Mouse (Mus musculus) ES-CJ7 (cell line): ENCODE data around the gene Kcnk1.

Experiments
- DNase-seq: peaks from one replicate; pipeline ENCODE4 v3.0.0; 2011; ENCODE audit warnings: low read depth, low spot score

The Kcnk1 gene

GRCm38 (mm10) chr8:126036340-126036739 lies 41.4 kb downstream of the Kcnk1 start:
- no peak for DNase-seq

DNA sequence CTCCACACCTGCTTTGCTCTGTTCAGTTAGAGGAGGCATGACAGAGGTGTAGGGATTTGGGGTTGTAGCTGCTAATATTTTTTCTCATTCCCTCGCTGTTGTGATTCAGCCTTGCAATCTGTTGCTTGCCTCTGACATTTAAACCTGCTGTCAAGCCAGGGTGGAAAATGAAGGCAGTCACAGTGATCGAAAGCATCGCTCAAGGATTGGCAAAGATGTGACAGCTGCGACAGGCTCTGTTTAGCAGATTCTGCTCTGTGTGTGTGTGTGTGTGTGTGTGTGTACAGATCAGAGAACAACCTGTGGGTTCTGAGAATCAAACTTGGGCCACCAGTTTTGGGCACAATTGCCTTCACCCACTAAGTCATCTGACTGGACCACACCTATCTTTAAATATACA lies 50.8 kb downstream of the Kcnk1 start:
- no peak for DNase-seq

DNA sequence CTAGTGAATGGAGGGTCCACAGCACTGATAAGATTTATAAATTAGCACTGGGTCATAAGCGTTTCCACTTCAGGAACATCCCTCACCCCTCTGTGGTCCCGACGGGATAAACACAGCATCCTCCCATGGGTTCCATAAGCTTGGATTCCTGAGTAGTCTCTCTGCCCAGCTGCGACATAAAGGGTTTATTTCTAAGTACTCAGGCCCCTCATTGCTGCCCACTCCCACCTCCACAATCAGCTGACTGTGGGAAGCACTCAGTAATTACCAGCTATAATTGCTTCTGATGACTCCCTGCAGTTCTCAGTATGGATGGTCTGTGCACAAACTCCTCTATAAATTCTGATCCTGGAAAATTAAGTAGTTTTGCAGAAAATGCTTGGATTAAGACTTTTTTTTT lies 58.9 kb downstream of the Kcnk1 start:
- DNase-seq: no peak

DNA sequence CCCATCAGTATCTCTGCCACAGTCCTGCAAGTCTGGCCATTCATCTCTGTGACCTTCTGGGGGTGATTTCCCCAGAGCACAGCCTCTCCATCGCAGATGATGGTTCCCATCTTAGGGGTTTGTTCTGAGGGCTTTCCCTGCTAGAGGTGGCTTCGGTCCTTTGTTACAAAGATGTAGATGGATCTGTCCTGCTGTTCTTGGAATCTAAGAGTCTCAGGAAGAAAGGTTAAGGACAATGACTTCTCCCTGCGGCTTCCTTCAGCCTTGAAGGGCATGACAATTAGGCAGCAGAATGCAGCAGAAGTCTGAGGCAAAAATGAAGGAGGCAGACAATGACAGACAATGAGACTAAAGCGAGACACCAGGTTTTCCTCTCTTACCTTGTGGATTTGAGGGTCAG lies 63.9 kb downstream of the Kcnk1 start:
- peak; percentile 39 for DNase-seq

DNA sequence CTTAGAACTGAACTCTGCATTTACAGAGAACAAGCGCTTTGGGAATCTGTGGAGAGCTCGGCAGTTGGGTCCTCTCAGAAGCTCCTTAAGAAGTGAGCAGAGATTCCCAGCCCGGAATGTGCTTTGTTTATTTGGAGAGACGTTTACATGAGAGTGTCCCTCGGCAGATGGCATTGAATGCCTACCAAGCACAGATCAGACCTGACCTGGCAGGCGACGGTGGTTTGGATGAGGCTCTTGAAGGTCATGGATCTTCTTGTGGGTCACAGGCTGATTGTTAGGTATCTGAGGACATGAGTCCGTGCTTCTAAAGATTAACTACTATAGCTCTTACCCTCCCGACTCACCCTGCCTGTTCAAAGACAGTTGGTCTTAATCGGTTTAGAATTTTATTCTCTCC lies 67.9 kb downstream of the Kcnk1 start:
- DNase-seq: no peak

- no peak for DNase-seq
These were observed 69.0 kb downstream of the Kcnk1 start for GRCm38 (mm10) chr8:126063832-126064409.

DNA sequence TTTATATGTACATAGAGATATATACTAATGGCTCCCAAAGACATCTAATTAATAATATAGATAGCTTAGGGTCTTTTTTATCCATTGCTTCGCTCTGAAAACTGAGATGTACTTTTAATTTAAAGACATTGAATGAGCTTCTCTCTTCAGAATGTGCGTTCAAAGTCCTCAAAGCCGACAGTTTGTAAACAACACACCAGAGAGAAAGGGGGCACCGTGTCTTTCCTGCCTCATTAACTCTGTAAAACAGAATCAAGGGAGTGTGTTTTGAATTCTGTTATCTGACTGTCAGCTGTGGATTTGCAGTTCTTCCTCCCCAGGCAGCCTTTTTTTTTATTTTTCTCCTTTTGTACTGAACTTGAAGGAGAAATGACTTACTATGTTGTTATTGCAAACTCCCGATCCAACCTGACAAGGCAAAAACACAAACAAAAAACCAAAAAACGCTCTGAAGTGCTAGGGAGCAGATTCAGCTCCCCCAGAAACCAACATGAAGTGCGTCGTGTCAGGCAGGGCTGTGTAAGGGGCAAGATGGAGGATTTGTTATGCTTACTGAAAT lies 69.7 kb downstream of the Kcnk1 start:
- no peak for DNase-seq

DNA sequence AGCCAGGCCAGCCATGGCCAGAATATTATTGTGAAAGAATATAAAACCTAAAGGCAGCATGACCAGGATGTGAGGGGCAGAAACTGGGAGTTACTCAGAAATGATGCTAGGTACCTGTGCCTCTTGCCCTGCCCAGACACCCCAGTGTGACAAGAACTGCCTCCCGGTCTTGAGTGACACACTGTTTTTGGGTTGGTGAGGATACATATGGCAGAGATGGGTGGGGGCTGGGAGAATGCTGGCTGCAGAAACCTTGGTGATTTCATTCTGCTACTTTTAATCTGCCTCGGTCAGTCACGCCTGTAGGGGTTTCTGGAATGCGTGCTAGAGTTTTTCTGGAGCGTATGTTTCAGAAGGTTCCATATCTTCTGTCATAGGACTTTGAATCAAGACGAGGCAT lies 72.3 kb downstream of the Kcnk1 start:
- DNase-seq: no peak

GRCm38 (mm10) chr8:126068136-126068535 lies 73.2 kb downstream of the Kcnk1 start:
- no peak for DNase-seq

DNA sequence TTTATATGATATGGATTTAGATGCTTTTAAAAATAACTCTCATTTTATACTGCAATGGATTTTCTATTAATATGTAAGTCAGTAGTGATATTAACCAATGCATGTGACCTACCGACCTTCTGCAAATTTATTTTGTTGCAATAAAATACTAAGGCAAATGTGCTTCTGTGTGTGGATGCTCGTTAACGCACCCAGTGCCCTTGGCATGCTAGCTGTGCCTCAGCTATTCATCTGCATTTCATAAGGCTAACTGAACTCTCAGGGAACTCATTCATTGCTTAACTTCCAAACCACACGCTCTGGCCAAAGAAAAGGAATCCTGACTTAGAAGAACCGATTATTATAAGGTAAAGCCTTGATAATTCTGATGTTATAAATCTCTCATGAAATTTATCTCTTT lies 77.7 kb downstream of the Kcnk1 start:
- no peak for DNase-seq

- no peak for DNase-seq
These were observed 78.3 kb downstream of the Kcnk1 start for GRCm38 (mm10) chr8:126073141-126073740.

- DNase-seq: no peak
These were observed 79.1 kb downstream of the Kcnk1 start for GRCm38 (mm10) chr8:126074111-126074510.

DNA sequence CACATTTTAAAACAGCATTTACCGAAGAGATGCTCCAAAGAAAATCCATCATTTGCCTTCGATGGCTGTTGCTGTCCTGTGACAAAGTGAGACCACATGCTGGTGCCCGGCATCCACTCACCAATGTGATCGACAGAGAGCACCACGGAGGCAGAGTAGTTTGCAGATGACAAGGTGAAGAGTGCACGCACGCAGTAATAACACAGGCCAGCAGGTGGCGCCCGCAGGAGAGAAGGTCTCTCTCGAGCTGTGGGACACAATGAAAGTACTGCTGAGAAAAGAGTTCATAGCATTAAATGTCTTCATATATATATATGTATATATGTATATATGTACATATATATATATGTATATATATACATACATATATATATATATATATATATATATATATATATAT lies 80.4 kb downstream of the Kcnk1 start:
- peak; percentile 78 for DNase-seq
